Mouse (Mus musculus): ENCODE results near the gene Armc2. TPM values are rescaled to one million over a fixed set of nuclear protein-coding genes. Genes with fewer than 3 reads are reported as not detected.

Armc2 gene
- polyA plus RNA-seq, 2 experiments, result 3.6 to 4.8 TPM

DNA sequence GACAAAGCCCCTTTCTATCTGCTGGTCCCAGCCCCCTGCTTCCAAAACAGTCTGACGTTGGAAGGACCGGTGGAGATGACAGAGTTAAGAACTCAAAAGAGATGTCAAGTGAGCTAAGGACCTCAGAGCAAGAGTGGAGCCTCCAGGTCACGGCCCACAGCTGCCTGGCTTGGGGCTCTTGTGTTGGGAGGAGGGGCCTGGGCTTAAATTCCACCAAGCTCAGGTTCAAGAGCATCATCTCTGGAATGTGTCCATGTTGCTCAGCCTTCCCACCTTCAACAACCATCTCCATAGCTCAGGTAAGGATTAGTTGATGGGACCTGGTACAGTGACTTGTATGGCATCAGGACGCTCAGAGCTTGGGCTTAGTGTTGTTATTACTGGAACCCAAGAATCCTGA lies 23.7 kb downstream of the Armc2 start:
- H3K9me3 ChIP-seq (ENCODE audit: control insufficient read depth, low read length), result no peaks in the 10 kb centered on the region
- no peak overlapping the region for H3K4me3 ChIP-seq (replicated peaks; ENCODE audit: low read length)
- DNase-seq (ENCODE audit: low spot score) (no peak), ATAC-seq (ENCODE audit: low FRiP score, low read depth) (no peak)
- H3K27ac ChIP-seq (replicated peaks; ENCODE audit: low read depth, low read length), result no peak overlapping the region
- H3K4me2 ChIP-seq (replicated peaks; ENCODE audit: low read depth, low read length, severe bottlenecking), result no peak overlapping the region
- peaks cover 9% of the 10 kb centered on the region for H3K4me1 ChIP-seq (ENCODE audit: control insufficient read depth, insufficient read depth, low read length)
- WGBS, result 85% methylated on average over 4 of the region's 4 CpGs
- no peaks in the 10 kb centered on the region for H3K36me3 ChIP-seq (ENCODE audit: control insufficient read depth, insufficient read depth, low read length)
- H3K27me3 ChIP-seq (ENCODE audit: control insufficient read depth, insufficient read depth, low read length), result no peaks in the 10 kb centered on the region
- TF ChIP-seq POLR2A (IDR thresholded peaks at IDR 0.05; ENCODE audit: borderline replicate concordance, extremely low read depth, insufficient read depth, insufficient read length), result no peak
- no peak overlapping the region for H3K9ac ChIP-seq (ENCODE audit: low read depth, low read length, severe bottlenecking)

DNA sequence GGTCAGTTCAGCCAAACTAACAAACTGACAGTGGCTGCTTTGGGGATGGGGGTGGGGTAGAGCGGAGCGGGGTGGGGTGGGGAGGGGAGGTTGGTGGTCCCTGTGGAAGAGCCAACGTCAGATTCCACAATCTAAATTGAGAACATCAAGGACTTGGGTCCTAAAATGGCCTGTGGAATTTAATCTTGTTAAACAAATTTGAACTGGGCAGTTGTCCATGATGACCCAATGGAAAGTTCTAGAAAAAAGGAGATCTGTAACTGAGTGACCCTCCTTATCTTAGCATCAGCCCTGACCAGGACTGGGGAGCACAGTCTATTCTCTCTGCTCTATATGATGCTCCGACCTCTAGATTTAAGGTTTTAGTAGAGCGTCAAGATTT lies 26.2 kb downstream of the Armc2 start:
- H3K27me3 ChIP-seq (ENCODE audit: control insufficient read depth, insufficient read depth, low read length), result no peaks in the 10 kb centered on the region

DNA sequence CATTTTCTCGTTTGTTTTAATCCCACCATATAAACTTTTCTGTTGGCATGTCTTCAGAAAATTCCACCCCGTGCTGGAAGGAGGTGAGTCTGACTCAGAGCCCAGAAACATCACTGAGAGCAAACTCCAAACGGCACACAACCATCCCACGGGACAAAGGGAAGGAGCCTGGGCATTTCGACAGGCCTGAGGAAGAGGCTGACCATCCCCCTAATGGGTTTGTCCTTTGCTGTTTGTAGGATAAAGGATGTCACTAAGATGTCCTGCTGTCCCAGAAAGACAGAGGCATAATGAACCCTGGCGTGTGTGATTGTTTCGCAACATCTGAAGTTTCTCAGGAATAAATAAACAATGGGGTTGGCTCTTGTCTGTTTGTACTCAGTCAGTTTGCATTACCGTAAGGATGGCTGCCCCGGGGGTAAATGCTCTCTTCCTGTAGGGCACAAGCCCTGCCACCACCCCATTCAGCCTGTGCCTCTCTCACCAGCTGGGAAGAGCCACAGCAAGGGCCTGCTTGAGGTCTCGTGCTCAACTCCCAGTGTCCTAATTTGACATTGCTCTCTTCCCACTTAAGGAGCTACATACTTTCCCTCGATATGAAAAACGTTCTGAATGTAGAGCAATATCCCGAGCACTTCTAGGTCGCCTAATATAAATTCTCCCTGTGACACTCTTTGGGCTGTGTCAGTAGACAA lies 26.7 kb downstream of the Armc2 start:
- no peak overlapping the region for H3K9ac ChIP-seq (ENCODE audit: low read depth, low read length, severe bottlenecking)
- peaks cover 9% of the 10 kb centered on the region for H3K4me1 ChIP-seq (ENCODE audit: control insufficient read depth, insufficient read depth, low read length)
- no peaks in the 10 kb centered on the region for H3K36me3 ChIP-seq (ENCODE audit: control insufficient read depth, insufficient read depth, low read length)
- H3K9me3 ChIP-seq (ENCODE audit: control insufficient read depth, low read length), result no peaks in the 10 kb centered on the region
- no peak overlapping the region for H3K4me2 ChIP-seq (replicated peaks; ENCODE audit: low read depth, low read length, severe bottlenecking)
- ATAC-seq (ENCODE audit: low FRiP score, low read depth), result no peak
- WGBS, result 30% methylated on average over 14 of the region's 14 CpGs
- DNase-seq (ENCODE audit: low spot score), result no peak
- no peak overlapping the region for H3K4me3 ChIP-seq (replicated peaks; ENCODE audit: low read length)
- TF ChIP-seq POLR2A (IDR thresholded peaks at IDR 0.05; ENCODE audit: borderline replicate concordance, extremely low read depth, insufficient read depth, insufficient read length), result no peak
- no peaks in the 10 kb centered on the region for H3K27me3 ChIP-seq (ENCODE audit: control insufficient read depth, insufficient read depth, low read length)
- H3K27ac ChIP-seq (replicated peaks; ENCODE audit: low read depth, low read length), result no peak overlapping the region

More for the DNA sequence above, 26.2 kb downstream of the Armc2 start:
- H3K9ac ChIP-seq (ENCODE audit: low read depth, low read length, severe bottlenecking), result no peak overlapping the region
- TF ChIP-seq POLR2A (IDR thresholded peaks at IDR 0.05; ENCODE audit: borderline replicate concordance, extremely low read depth, insufficient read depth, insufficient read length), result no peak
- H3K4me3 ChIP-seq (replicated peaks; ENCODE audit: low read length), result no peak overlapping the region
- H3K4me2 ChIP-seq (replicated peaks; ENCODE audit: low read depth, low read length, severe bottlenecking), result no peak overlapping the region
- DNase-seq (ENCODE audit: low spot score) (no peak), ATAC-seq (ENCODE audit: low FRiP score, low read depth) (no peak)
- H3K36me3 ChIP-seq (ENCODE audit: control insufficient read depth, insufficient read depth, low read length), result no peaks in the 10 kb centered on the region
- H3K27ac ChIP-seq (replicated peaks; ENCODE audit: low read depth, low read length), result no peak overlapping the region
- H3K9me3 ChIP-seq (ENCODE audit: control insufficient read depth, low read length), result no peaks in the 10 kb centered on the region
- peaks cover 9% of the 10 kb centered on the region for H3K4me1 ChIP-seq (ENCODE audit: control insufficient read depth, insufficient read depth, low read length)
- 85% methylated on average over 5 of the region's 5 CpGs for WGBS

DNA sequence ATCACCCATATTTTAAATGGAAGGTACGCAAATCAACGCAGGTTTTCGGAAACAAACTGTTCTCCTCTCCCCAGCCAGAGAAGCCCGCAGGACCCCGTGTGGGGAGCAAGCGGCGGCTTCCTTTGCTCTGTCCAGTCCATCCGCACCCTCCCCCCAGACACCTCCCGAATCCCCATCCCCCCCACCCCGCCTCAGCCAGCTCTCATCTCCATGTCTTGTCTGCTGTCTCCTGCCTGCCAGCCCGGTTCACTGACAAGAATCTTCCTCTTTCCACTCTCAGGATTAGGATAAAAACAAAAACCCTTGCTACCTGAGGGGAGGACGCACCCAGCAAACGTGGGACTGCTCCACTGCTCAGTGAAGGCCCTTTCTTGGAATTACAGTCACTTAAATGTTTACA lies 27.3 kb downstream of the Armc2 start:
- 31% methylated on average over 13 of the region's 13 CpGs for WGBS
- no peak for DNase-seq (ENCODE audit: low spot score)
- Histone ChIP-seq H3K27me3 (ENCODE audit: control insufficient read depth, insufficient read depth, low read length) (no peaks in the 10 kb centered on the region), H3K4me3 (replicated peaks; ENCODE audit: low read length) (no peak overlapping the region), H3K9me3 (ENCODE audit: control insufficient read depth, low read length) (no peaks in the 10 kb centered on the region), H3K9ac (ENCODE audit: low read depth, low read length, severe bottlenecking) (no peak overlapping the region), H3K4me2 (replicated peaks; ENCODE audit: low read depth, low read length, severe bottlenecking) (no peak overlapping the region), H3K36me3 (ENCODE audit: control insufficient read depth, insufficient read depth, low read length) (no peaks in the 10 kb centered on the region), H3K27ac (replicated peaks; ENCODE audit: low read depth, low read length) (no peak overlapping the region), H3K4me1 (ENCODE audit: control insufficient read depth, insufficient read depth, low read length) (peaks cover 9% of the 10 kb centered on the region)
- no peak for ATAC-seq (ENCODE audit: low FRiP score, low read depth)
- no peak for TF ChIP-seq POLR2A (IDR thresholded peaks at IDR 0.05; ENCODE audit: borderline replicate concordance, extremely low read depth, insufficient read depth, insufficient read length)

DNA sequence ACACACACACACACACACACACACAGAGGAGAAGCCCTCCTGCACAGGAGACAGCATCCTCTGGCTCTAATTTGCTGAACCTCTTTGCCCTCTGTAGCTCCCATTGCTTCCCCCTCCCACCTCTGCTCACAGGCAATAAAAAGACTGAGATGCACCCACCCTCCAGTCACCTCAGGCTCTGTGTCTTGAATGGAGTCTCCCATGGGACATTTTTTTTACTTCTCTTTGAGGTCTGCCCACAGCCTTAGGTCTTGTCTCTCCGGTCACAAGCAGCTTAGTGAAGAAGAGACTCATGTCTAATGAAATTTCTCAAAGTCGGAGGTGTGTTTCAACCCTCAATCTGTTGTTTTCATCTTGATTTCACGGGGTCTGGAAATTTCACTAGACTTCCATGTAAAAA lies 29.3 kb downstream of the Armc2 start:
- H3K9me3 ChIP-seq (ENCODE audit: control insufficient read depth, low read length), result no peaks in the 10 kb centered on the region
- WGBS, result 88% methylated on average over 3 of the region's 3 CpGs
- no peaks in the 10 kb centered on the region for H3K36me3 ChIP-seq (ENCODE audit: control insufficient read depth, insufficient read depth, low read length)
- ATAC-seq (ENCODE audit: low FRiP score, low read depth), result no peak
- DNase-seq (ENCODE audit: low spot score), result no peak
- no peak overlapping the region for H3K4me3 ChIP-seq (replicated peaks; ENCODE audit: low read length)
- H3K4me2 ChIP-seq (replicated peaks; ENCODE audit: low read depth, low read length, severe bottlenecking), result no peak overlapping the region
- H3K4me1 ChIP-seq (ENCODE audit: control insufficient read depth, insufficient read depth, low read length), result peaks cover 9% of the 10 kb centered on the region
- H3K27ac ChIP-seq (replicated peaks; ENCODE audit: low read depth, low read length), result no peak overlapping the region
- H3K9ac ChIP-seq (ENCODE audit: low read depth, low read length, severe bottlenecking), result no peak overlapping the region
- no peak for TF ChIP-seq POLR2A (IDR thresholded peaks at IDR 0.05; ENCODE audit: borderline replicate concordance, extremely low read depth, insufficient read depth, insufficient read length)
- H3K27me3 ChIP-seq (ENCODE audit: control insufficient read depth, insufficient read depth, low read length), result no peaks in the 10 kb centered on the region
